Mouse (Mus musculus) MEL (cell line): ENCODE data around the gene Sctr. TPM values are rescaled to one million over a fixed set of nuclear protein-coding genes. Genes with fewer than 3 reads are reported as not detected.

Source experiments
- DNase-seq: peaks from one replicate; pipeline ENCODE4 v3.0.0; 2011; ENCODE audit warnings: low read depth, low spot score
- H3K27ac ChIP-seq: 2 replicates; pipeline ENCODE4 v1.5.1; 2012; ENCODE audit warnings: low read depth, mild to moderate bottlenecking, control low read depth, low read length, moderate library complexity; ENCODE audit not compliant: control insufficient read depth
- H3K27me3 ChIP-seq, 2 experiments: fragments of 150-350 bp in 1 of 2; sonication (generic) in 1 of 2; 2 replicates each; pipeline ENCODE4 v1.6.1; 2012; ENCODE audit warnings: low read length in 2 of 2, mild to moderate bottlenecking in 2 of 2, improper control_type of control experiment in 1 of 2, moderate library complexity in 1 of 2; ENCODE audit not compliant: insufficient read depth in 2 of 2, control insufficient read depth in 1 of 2
- H3K36me3 ChIP-seq, 2 experiments: 2 replicates each; pipeline ENCODE4 v1.6.1; 2012 to 2014; ENCODE audit warnings: low read length in 2 of 2, improper control_type of control experiment in 1 of 2, inconsistent platforms in 1 of 2, mild to moderate bottlenecking in 1 of 2; ENCODE audit not compliant: insufficient read depth in 2 of 2, control insufficient read depth in 1 of 2
- H3K4me1 ChIP-seq, 2 experiments: fragments of 150-350 bp in 1 of 2; sonication (generic) in 1 of 2; 2 replicates each; pipeline ENCODE4 v1.6.1; 2012; ENCODE audit warnings: low read length in 2 of 2, improper control_type of control experiment in 1 of 2, mild to moderate bottlenecking in 1 of 2; ENCODE audit not compliant: insufficient read depth in 2 of 2, control insufficient read depth in 1 of 2
- H3K4me3 ChIP-seq, 2 experiments: fragments of 150-350 bp in 1 of 2; sonication (generic) in 1 of 2; 2 replicates each; pipeline ENCODE4 v1.5.1; 2012; ENCODE audit warnings: low read depth in 2 of 2, low read length in 2 of 2, mild to moderate bottlenecking in 2 of 2, moderate library complexity in 2 of 2, control low read depth in 1 of 2, improper control_type of control experiment in 1 of 2; ENCODE audit not compliant: control insufficient read depth in 1 of 2, insufficient read depth in 1 of 2
- H3K79me2 ChIP-seq: 2 replicates; pipeline ENCODE4 v1.6.1; 2012; ENCODE audit warnings: mild to moderate bottlenecking, low read length, moderate library complexity; ENCODE audit not compliant: control insufficient read depth, poor library complexity, insufficient read depth
- H3K9ac ChIP-seq: 2 replicates; pipeline ENCODE4 v1.6.1; 2012; ENCODE audit warnings: low read depth, mild to moderate bottlenecking, control low read depth, low read length, moderate library complexity; ENCODE audit not compliant: control insufficient read depth, poor library complexity, severe bottlenecking
- H3K9me3 ChIP-seq: fragments of 150-350 bp; sonication (generic); replicated peaks from 2 replicates; pipeline ENCODE4 v1.6.1; 2012; ENCODE audit warnings: mild to moderate bottlenecking, low read length, improper control_type of control experiment, moderate library complexity; ENCODE audit not compliant: insufficient read depth
- BHLHE40 ChIP-seq: IDR thresholded peaks from 2 replicates; pipeline ENCODE4 v1.6.1; 2012; ENCODE audit warnings: low read depth, mild to moderate bottlenecking, inconsistent platforms, low read length, improper control_type of control experiment, borderline replicate concordance
- CHD1 ChIP-seq: IDR thresholded peaks from 2 replicates; pipeline ENCODE4 v1.6.1; 2012; ENCODE audit warnings: low read depth, mild to moderate bottlenecking, inconsistent platforms, low read length, improper control_type of control experiment
- CTCF ChIP-seq, 3 experiments: IDR thresholded peaks in 2 of 3; conservative IDR thresholded peaks in 1 of 3; 2 replicates each; pipeline ENCODE4 v1.5.1; 2011 to 2012; ENCODE audit warnings: low read length in 3 of 3, low read depth in 2 of 3, mild to moderate bottlenecking in 2 of 3, improper control_type of control experiment in 1 of 3, inconsistent platforms in 1 of 3, mixed read lengths in 1 of 3, moderate library complexity in 1 of 3; ENCODE audit not compliant: control insufficient read depth in 1 of 3, insufficient read depth in 1 of 3, poor library complexity in 1 of 3, severe bottlenecking in 1 of 3
- GABPA ChIP-seq: IDR thresholded peaks from 2 replicates; pipeline ENCODE4 v1.6.1; 2012; ENCODE audit warnings: low read depth, mild to moderate bottlenecking, inconsistent platforms, low read length, improper control_type of control experiment, moderate library complexity
- GATA1 ChIP-seq: IDR thresholded peaks from 2 replicates; pipeline ENCODE4 v1.6.1; 2011; ENCODE audit warnings: low read depth, low read length, improper control_type of control experiment
- KAT2A ChIP-seq: conservative IDR thresholded peaks from 2 replicates; pipeline ENCODE4 v1.6.1; 2012; ENCODE audit warnings: low read depth, low read length, improper control_type of control experiment, inconsistent platforms
- MAFK ChIP-seq: IDR thresholded peaks from 2 replicates; pipeline ENCODE4 v1.6.1; 2011; ENCODE audit warnings: low read depth, mild to moderate bottlenecking, low read length, improper control_type of control experiment, borderline replicate concordance
- MAZ ChIP-seq: IDR thresholded peaks from 2 replicates; pipeline ENCODE4 v1.6.1; 2012; ENCODE audit warnings: low read depth, mild to moderate bottlenecking, inconsistent platforms, low read length, improper control_type of control experiment
- MXI1 ChIP-seq: IDR thresholded peaks from 2 replicates; pipeline ENCODE4 v1.6.1; 2011; ENCODE audit warnings: mild to moderate bottlenecking, low read depth, low read length, improper control_type of control experiment
- NELFE ChIP-seq: IDR thresholded peaks from 2 replicates; pipeline ENCODE4 v1.6.1; 2011; ENCODE audit warnings: low read depth, low read length, improper control_type of control experiment
- NRF1 ChIP-seq: IDR thresholded peaks from 2 replicates; pipeline ENCODE4 v1.6.1; 2014; ENCODE audit warnings: low read depth, mild to moderate bottlenecking, inconsistent platforms, low read length, improper control_type of control experiment, moderate library complexity; ENCODE audit not compliant: poor library complexity, insufficient read depth, severe bottlenecking
- POLR2A ChIP-seq, 2 experiments: IDR thresholded peaks; 2 replicates each; pipeline ENCODE4 v1.6.1; 2011 to 2012; ENCODE audit warnings: low read length in 2 of 2, mild to moderate bottlenecking in 2 of 2, control low read depth in 1 of 2, improper control_type of control experiment in 1 of 2, low read depth in 1 of 2, moderate library complexity in 1 of 2; ENCODE audit not compliant: control insufficient read depth in 1 of 2, insufficient read depth in 1 of 2, poor library complexity in 1 of 2
- RAD21 ChIP-seq: IDR thresholded peaks from 2 replicates; pipeline ENCODE4 v1.6.1; 2011; ENCODE audit warnings: mild to moderate bottlenecking, low read depth, low read length, improper control_type of control experiment
- TAL1 ChIP-seq: IDR thresholded peaks from 2 replicates; pipeline ENCODE4 v1.6.1; 2012; ENCODE audit warnings: mild to moderate bottlenecking, inconsistent platforms, low read length, moderate library complexity, mixed read lengths
- UBTF ChIP-seq: IDR thresholded peaks from 2 replicates; pipeline ENCODE4 v1.6.1; 2012; ENCODE audit warnings: low read depth, mild to moderate bottlenecking, inconsistent platforms, low read length, improper control_type of control experiment, moderate library complexity, borderline replicate concordance; ENCODE audit not compliant: insufficient read depth
- USF1 ChIP-seq: IDR thresholded peaks from 2 replicates; pipeline ENCODE4 v1.6.1; 2014; ENCODE audit warnings: low read depth, mild to moderate bottlenecking, inconsistent platforms, low read length, improper control_type of control experiment, moderate library complexity
- USF2 ChIP-seq, 2 experiments: IDR thresholded peaks; 2 replicates each; pipeline ENCODE4 v1.6.1; 2011 to 2012; ENCODE audit warnings: improper control_type of control experiment in 2 of 2, low read length in 2 of 2, borderline replicate concordance in 1 of 2, inconsistent platforms in 1 of 2, low read depth in 1 of 2, mild to moderate bottlenecking in 1 of 2; ENCODE audit not compliant: insufficient read depth in 1 of 2
- ZKSCAN1 ChIP-seq: IDR thresholded peaks from 2 replicates; pipeline ENCODE4 v1.6.1; 2012; ENCODE audit warnings: low read depth, mild to moderate bottlenecking, inconsistent platforms, low read length, improper control_type of control experiment, moderate library complexity
- ZMIZ1 ChIP-seq: IDR thresholded peaks from 2 replicates; pipeline ENCODE4 v1.6.1; 2012; ENCODE audit warnings: low read depth, mild to moderate bottlenecking, inconsistent platforms, low read length, improper control_type of control experiment, moderate library complexity
- polyA plus RNA-seq, 2 experiments: library from polyadenylated mRNA; stranded (reverse) in 1 of 2; unstranded in 1 of 2; fragments of >175 nt in 1 of 2; fragments of >200 nt in 1 of 2; gene quantifications; 2 replicates each; pipeline versions ENCODE4 v1.2.1 to v1.2.4; 2012; ENCODE audit warnings: low replicate concordance in 2 of 2, low read depth in 1 of 2; ENCODE audit not compliant: insufficient read length in 2 of 2, insufficient read depth in 1 of 2, missing spikeins in 1 of 2
- total RNA-seq: library from RNA; depleted of rRNA; stranded (reverse); fragments of 300-350 nt; gene quantifications from 2 replicates; pipeline ENCODE4 v1.2.3, GENCODE M21; 2012

The Sctr gene
- total and polyA plus RNA-seq, 3 experiments: not detected

GRCm38 (mm10) chr1:120034793-120035192 is 28.1 kb downstream of the Sctr start:
- Histone ChIP-seq H3K4me1 (no peaks in the 10 kb centered on the region), H3K4me3 (no peak overlapping the region), H3K9me3 (no peaks in the 10 kb centered on the region)

DNA sequence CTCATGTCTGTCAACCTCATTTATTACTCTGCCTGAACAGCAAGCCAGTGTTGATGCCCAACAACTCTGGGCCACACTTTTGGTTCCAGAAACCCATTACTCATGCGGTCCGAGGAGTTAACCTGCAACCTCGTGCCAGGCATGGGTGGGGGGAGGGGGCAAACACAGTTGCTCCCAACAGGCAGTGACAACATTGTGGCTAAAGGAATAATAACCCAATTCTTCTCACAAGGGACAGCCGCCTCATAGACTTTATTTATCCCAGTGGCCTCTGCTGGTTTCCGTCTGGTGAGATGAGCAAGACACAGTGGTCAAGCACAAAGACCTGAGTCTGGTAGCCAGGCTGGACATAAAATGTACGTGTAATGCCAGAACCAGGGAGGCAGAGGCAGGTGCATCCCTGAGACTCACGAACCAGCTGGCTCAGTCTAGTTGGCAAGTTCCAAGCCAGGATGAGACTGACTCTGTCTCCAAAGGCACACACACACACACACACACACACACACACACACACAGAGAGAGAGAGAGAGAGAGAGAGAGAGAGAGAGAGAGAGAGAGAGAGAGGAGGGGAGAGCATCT is 28.9 kb downstream of the Sctr start:
- no peak for TF ChIP-seq NELFE
- no peak for TF ChIP-seq NRF1
- no peak for TF ChIP-seq USF2 (IDR thresholded peaks at IDR 0.05; ENCODE audit: borderline replicate concordance in 1 of 2, insufficient read depth in 1 of 2, low read depth in 1 of 2, low read length in 2 of 2)
- TF ChIP-seq BHLHE40: no peak
- no peak for TF ChIP-seq MAZ
- no peak for TF ChIP-seq CTCF (IDR thresholded peaks at IDR 0.05 in 2 of 3, conservative IDR thresholded peaks at IDR 0.05 in 1 of 3; ENCODE audit: control insufficient read depth in 1 of 3, insufficient read depth in 1 of 3, low read depth in 2 of 3, low read length in 3 of 3, poor library complexity in 1 of 3, severe bottlenecking in 1 of 3)
- no peak for TF ChIP-seq ZKSCAN1
- TF ChIP-seq ZMIZ1: no peak
- TF ChIP-seq TAL1: no peak
- no peak for TF ChIP-seq CHD1
- no peak for TF ChIP-seq KAT2A
- TF ChIP-seq MAFK: no peak
- TF ChIP-seq GABPA: no peak
- no peak for TF ChIP-seq UBTF
- no peak for TF ChIP-seq RAD21
- TF ChIP-seq USF1: no peak
- TF ChIP-seq POLR2A (IDR thresholded peaks at IDR 0.05; ENCODE audit: control insufficient read depth in 1 of 2, insufficient read depth in 1 of 2, low read depth in 1 of 2, low read length in 2 of 2, poor library complexity in 1 of 2): no peak
- TF ChIP-seq GATA1: no peak
- TF ChIP-seq MXI1: no peak
- Histone ChIP-seq H3K36me3 (no peaks in the 10 kb centered on the region), H3K4me1 (no peaks in the 10 kb centered on the region), H3K79me2 (no peaks in the 10 kb centered on the region), H3K27ac (no peak overlapping the region), H3K9me3 (no peaks in the 10 kb centered on the region), H3K27me3 (no peaks in the 10 kb centered on the region), H3K9ac (no peak overlapping the region), H3K4me3 (no peak overlapping the region)
- no peak for DNase-seq

More at GRCm38 (mm10) chr1:120034793-120035192, 28.1 kb downstream of the Sctr start:
- DNase-seq: no peak
- no peak for TF ChIP-seq USF1
- no peak for TF ChIP-seq USF2 (IDR thresholded peaks at IDR 0.05; ENCODE audit: borderline replicate concordance in 1 of 2, insufficient read depth in 1 of 2, low read depth in 1 of 2, low read length in 2 of 2)
- H3K27me3 ChIP-seq: no peaks in the 10 kb centered on the region
- H3K27ac ChIP-seq: no peak overlapping the region
- no peak overlapping the region for H3K9ac ChIP-seq
- H3K79me2 ChIP-seq: no peaks in the 10 kb centered on the region
- H3K36me3 ChIP-seq: no peaks in the 10 kb centered on the region
